Mouse (Mus musculus) cerebellum, postnatal 36 days (tissue): Measurements from ENCODE around the gene Efcab5.
A peak's percentile ranks its signal among the peaks of the same experiment; 100 is the strongest.
"Not testable (repeated sequence)": the region's sequence is repeated elsewhere in the genome, so short reads cannot be mapped to it uniquely, and the experiment has no call there.

ENCODE experiments used
- DNase-seq, 2 experiments: peaks; one replicate each; pipeline ENCODE4 v3.0.0; 2021 to 2022; ENCODE audit warnings: mixed read lengths in 2 of 2

Efcab5 gene

GRCm38 (mm10) chr11:77174531-77174930 lies 14.2 kb downstream of the Efcab5 start:
- no peak for DNase-seq

GRCm38 (mm10) chr11:77173731-77174130 lies 15.0 kb downstream of the Efcab5 start:
- DNase-seq, result no peak

GRCm38 (mm10) chr11:77160744-77161143 lies 28.0 kb downstream of the Efcab5 start:
- DNase-seq, result no peak

- no peak for DNase-seq
Observed at GRCm38 (mm10) chr11:77160341-77160740, 28.4 kb downstream of the Efcab5 start.

- no peak for DNase-seq
Observed at GRCm38 (mm10) chr11:77154214-77154613, 34.6 kb downstream of the Efcab5 start.

GRCm38 (mm10) chr11:77150806-77151205 lies 38.0 kb downstream of the Efcab5 start:
- DNase-seq, result no peak

- DNase-seq, result not testable (repeated sequence)
Observed at GRCm38 (mm10) chr11:77149783-77150630, 38.8 kb downstream of the Efcab5 start.

GRCm38 (mm10) chr11:77148774-77149173 lies 40.0 kb downstream of the Efcab5 start:
- DNase-seq, result no peak

- DNase-seq, result no peak
Observed at GRCm38 (mm10) chr11:77147753-77148152, 41.0 kb downstream of the Efcab5 start.

- DNase-seq, result no peak
Observed at GRCm38 (mm10) chr11:77145423-77145822, 43.3 kb downstream of the Efcab5 start.

GRCm38 (mm10) chr11:77141938-77142337 lies 46.8 kb downstream of the Efcab5 start:
- DNase-seq, result no peak

- DNase-seq, result no peak
Observed at GRCm38 (mm10) chr11:77139976-77140375, 48.8 kb downstream of the Efcab5 start.

- no peak for DNase-seq
Observed at GRCm38 (mm10) chr11:77133450-77133849, 55.3 kb downstream of the Efcab5 start.

GRCm38 (mm10) chr11:77132580-77132979 lies 56.2 kb downstream of the Efcab5 start:
- DNase-seq, result peak in 1 of 2 experiments; percentile 8

GRCm38 (mm10) chr11:77128562-77128961 lies 60.2 kb downstream of the Efcab5 start:
- no peak for DNase-seq

- DNase-seq, result no peak
Observed at GRCm38 (mm10) chr11:77111141-77111540, 77.6 kb downstream of the Efcab5 start.

GRCm38 (mm10) chr11:77108442-77108841 lies 80.3 kb downstream of the Efcab5 start:
- DNase-seq, result no peak

GRCm38 (mm10) chr11:77107872-77108271 lies 80.9 kb downstream of the Efcab5 start:
- not testable (repeated sequence) for DNase-seq

GRCm38 (mm10) chr11:77106961-77107360 lies 81.8 kb downstream of the Efcab5 start:
- no peak for DNase-seq

- DNase-seq, result peak; percentile 78 to 90
Observed at GRCm38 (mm10) chr11:77100137-77100937, 88.4 kb downstream of the Efcab5 start.

GRCm38 (mm10) chr11:77098332-77098972 lies 90.3 kb downstream of the Efcab5 start:
- no peak for DNase-seq

GRCm38 (mm10) chr11:77096991-77097390 lies 91.8 kb downstream of the Efcab5 start:
- DNase-seq, result no peak

- no peak for DNase-seq
Observed at GRCm38 (mm10) chr11:77096581-77096980, 92.2 kb downstream of the Efcab5 start.
